In genomic region chr2:103959574-103959973, GRCm38 (mm10) we compare ENCODE assay signal across 25 mouse cellular contexts. TPM values are rescaled to one million over a fixed set of nuclear protein-coding genes. Genes with fewer than 3 reads are reported as not detected.
DNase-seq lines count a peak whose midpoint lies in the region; ATAC-seq and TF ChIP-seq lines count a peak whose summit lies in the region.
"Had no signal": no experiment of that assay in that cellular context is flagged by ENCODE, and none has a peak within 500 bp of the region (broad histone marks: within the 10 kb centered on the region; RNA-seq: fewer than 3 reads in every experiment).

No protein-coding gene starts in this region.

- H3K27me3 ChIP-seq in kidney, embryonic 15.5 days, result no peaks in the 10 kb centered on the region
- no peaks in the 10 kb centered on the region for H3K27me3 ChIP-seq in liver, embryonic 12.5 days (replicated peaks)
- no peaks in the 10 kb centered on the region for H3K27me3 ChIP-seq in liver, postnatal 0 days (ENCODE audit: insufficient read depth, low read length)
- H3K27me3 ChIP-seq: CH12.LX; intestine, embryonic 15.5 days; limb, embryonic 15.5 days; stomach, embryonic 15.5 days had no signal

- H3K36me3 ChIP-seq in kidney, embryonic 15.5 days, result no peaks in the 10 kb centered on the region
- peaks cover 38% of the 10 kb centered on the region for H3K36me3 ChIP-seq in liver, embryonic 12.5 days
- peaks cover 8% of the 10 kb centered on the region; the same call in 1 of the 2 replicates for H3K36me3 ChIP-seq in liver, postnatal 0 days (replicated peaks; ENCODE audit: insufficient read depth, low read length)
- H3K36me3 ChIP-seq: heart, embryonic 10.5 days; heart, embryonic 15.5 days; intestine, embryonic 15.5 days; limb, embryonic 10.5 days; limb, embryonic 15.5 days; stomach, embryonic 15.5 days had no signal

- no peak for TF ChIP-seq EP300 in liver, postnatal 0 days (IDR thresholded peaks at IDR 0.05; ENCODE audit: low read depth)

- H3K27ac ChIP-seq in kidney, embryonic 15.5 days, result no peak overlapping the region
- H3K27ac ChIP-seq in liver, embryonic 12.5 days, result peak overlapping the region; percentile 98
- H3K27ac ChIP-seq in liver, postnatal 0 days (ENCODE audit: low read depth), result peak overlapping the region; percentile 94
- H3K27ac ChIP-seq: heart, embryonic 10.5 days; heart, embryonic 15.5 days; hindbrain, postnatal 0 days; intestine, embryonic 15.5 days; kidney, postnatal 0 days; limb, embryonic 10.5 days; limb, embryonic 15.5 days; stomach, embryonic 15.5 days had no signal

- H3K4me2 ChIP-seq in kidney, embryonic 15.5 days, result no peak overlapping the region
- peak overlapping the region; percentile 76 for H3K4me2 ChIP-seq in liver, embryonic 12.5 days
- H3K4me2 ChIP-seq in liver, postnatal 0 days (ENCODE audit: low read depth, low read length), result peak overlapping the region; percentile 67
- H3K4me2 ChIP-seq: heart, embryonic 15.5 days; intestine, embryonic 15.5 days; limb, embryonic 15.5 days; stomach, embryonic 15.5 days had no signal

- ATAC-seq in kidney, embryonic 15.5 days (replicated peaks; ENCODE audit: low FRiP score), result 0 out of 2 replicates have a peak, but pooled peaks have one; percentile 15
- peak; percentile 21 for ATAC-seq in erythroblast, adult 5-6 weeks (replicated peaks; ENCODE audit: low FRiP score, poor library complexity, severe bottlenecking)
- ATAC-seq in liver, embryonic 12.5 days, result peak; percentile 48
- ATAC-seq in liver, postnatal 0 days, result peak; percentile 30
- ATAC-seq: forebrain, embryonic 16.5 days; hindbrain, postnatal 0 days; intestine, embryonic 15.5 days had no signal

- TF ChIP-seq CTCF in liver, postnatal 0 days (IDR thresholded peaks at IDR 0.05; ENCODE audit: low read depth), result no peak

- 87% methylated on average over 6 of the region's 6 CpGs for WGBS in kidney, embryonic 15.5 days
- WGBS in liver, embryonic 12.5 days (ENCODE audit: insufficient replicate concordance), result 40% methylated on average over 6 of the region's 6 CpGs
- 71% methylated on average over 6 of the region's 6 CpGs for WGBS in liver, postnatal 0 days (ENCODE audit: insufficient replicate concordance)

- DNase-seq in kidney, postnatal 10 days, result no peak
- DNase-seq in liver, postnatal 0 days, result no peak
- DNase-seq in adrenal gland, adult 2 months, result no peak
- no peak for DNase-seq in embryo, embryonic 11 days
- DNase-seq: adrenal gland, postnatal 14 days; cerebellum, adult 2 months; cerebellum, postnatal 25 days; kidney, adult 2 months; layer of hippocampus, postnatal 36 days; lung, postnatal 4 days; midbrain, embryonic 14.5 days had no signal

- no peaks in the 10 kb centered on the region for H3K4me1 ChIP-seq in kidney, embryonic 15.5 days
- H3K4me1 ChIP-seq in liver, embryonic 12.5 days, result peaks cover 68% of the 10 kb centered on the region
- H3K4me1 ChIP-seq in liver, postnatal 0 days (ENCODE audit: insufficient read depth), result peaks cover 28% of the 10 kb centered on the region
- H3K4me1 ChIP-seq: intestine, embryonic 15.5 days; limb, embryonic 15.5 days; stomach, embryonic 15.5 days had no signal

- H3K9ac ChIP-seq in kidney, embryonic 15.5 days, result no peak overlapping the region
- H3K9ac ChIP-seq in liver, embryonic 12.5 days, result peak overlapping the region; percentile 87
- H3K9ac ChIP-seq in liver, postnatal 0 days (replicated peaks), result peak overlapping the region; percentile 75
- H3K9ac ChIP-seq: heart, embryonic 15.5 days; intestine, embryonic 15.5 days; limb, embryonic 15.5 days; stomach, embryonic 15.5 days had no signal

- H3K9me3 ChIP-seq in kidney, embryonic 15.5 days (replicated peaks), result no peaks in the 10 kb centered on the region
- no peaks in the 10 kb centered on the region for H3K9me3 ChIP-seq in liver, embryonic 12.5 days (replicated peaks)
- no peaks in the 10 kb centered on the region for H3K9me3 ChIP-seq in liver, postnatal 0 days (ENCODE audit: low read length)
- H3K9me3 ChIP-seq: heart, embryonic 10.5 days; heart, embryonic 15.5 days; intestine, embryonic 15.5 days; limb, embryonic 10.5 days; limb, embryonic 15.5 days; stomach, embryonic 15.5 days had no signal

- H3K4me3 ChIP-seq in kidney, embryonic 15.5 days (replicated peaks), result no peak overlapping the region
- H3K4me3 ChIP-seq in liver, embryonic 12.5 days, result peak overlapping the region; percentile 68
- peak overlapping the region; percentile 53 for H3K4me3 ChIP-seq in liver, postnatal 0 days (ENCODE audit: low read depth, low read length)
- H3K4me3 ChIP-seq: heart, embryonic 10.5 days; heart, embryonic 15.5 days; intestine, embryonic 15.5 days; limb, embryonic 10.5 days; limb, embryonic 15.5 days; stomach, embryonic 15.5 days had no signal

RNA-seq across cellular contexts. Expression of gene Lmo2, which starts 1.8 kb away (rescaled TPM):
- polyA plus RNA-seq in kidney, embryonic 15.5 days (2015; fragmentation: Nextera tagmentation; extraction: Ambion mirVana), result 32.1 and 33.3 TPM in 2 replicates
- total RNA-seq in erythroblast, adult 5-6 weeks (2015; ENCODE audit: low replicate concordance), result 827 TPM in 2 replicates
- total RNA-seq in erythroblast, adult 5-6 weeks (2017; ENCODE audit: low replicate concordance), result 564 and 619 TPM in 2 replicates
- polyA plus RNA-seq in liver, embryonic 12.5 days (2016; fragmentation: Nextera tagmentation; extraction: Ambion mirVana), result 188 and 194 TPM in 2 replicates
- 58.8 and 63.7 TPM in 2 replicates for polyA plus RNA-seq in liver, postnatal 0 days (2015; fragmentation: Nextera tagmentation; extraction: Ambion mirVana)
- total RNA-seq in adrenal gland, adult 2 months (2021), result 10 to 100 TPM; 19.1 to 31.8 TPM
- 24.0 and 26.7 TPM in 2 replicates for polyA plus RNA-seq in adrenal gland, adult 2 months (2012; rRNA removed)
- polyA plus RNA-seq: C2C12 had no signal
